Mouse (Mus musculus): ENCODE results near the gene Kdm4a.

The Kdm4a gene

GRCm38 (mm10) chr4:118179467-118180300, at the start of gene Kdm4a:
Gene Kdm4a (minus strand): TSS chr4:118180043.
- peak; percentile 91 for DNase-seq

- no peak for DNase-seq
These were observed 49.4 kb upstream of the Kdm4a start for GRCm38 (mm10) chr4:118229035-118229770.

GRCm38 (mm10) chr4:118227398-118227797, 47.6 kb upstream of the Kdm4a start:
- no peak for DNase-seq

- no peak for DNase-seq
These were observed 41.4 kb upstream of the Kdm4a start for GRCm38 (mm10) chr4:118221261-118221660.

GRCm38 (mm10) chr4:118220756-118221155, 40.9 kb upstream of the Kdm4a start:
- DNase-seq: no peak

- no peak for DNase-seq
These were observed 39.6 kb upstream of the Kdm4a start for GRCm38 (mm10) chr4:118219487-118219886.

- no peak for DNase-seq
These were observed 38.7 kb upstream of the Kdm4a start for GRCm38 (mm10) chr4:118218521-118218920.

- peak; percentile 42 for DNase-seq
These were observed 37.1 kb upstream of the Kdm4a start for GRCm38 (mm10) chr4:118216726-118217595.

- DNase-seq: no peak
These were observed 35.0 kb upstream of the Kdm4a start for GRCm38 (mm10) chr4:118214891-118215290.

GRCm38 (mm10) chr4:118206918-118207640, 27.2 kb upstream of the Kdm4a start:
- no peak for DNase-seq

- no peak for DNase-seq
These were observed 26.1 kb upstream of the Kdm4a start for GRCm38 (mm10) chr4:118205906-118206305.

GRCm38 (mm10) chr4:118199093-118199492, 19.2 kb upstream of the Kdm4a start:
- no peak for DNase-seq

- DNase-seq: no peak
These were observed 18.8 kb upstream of the Kdm4a start for GRCm38 (mm10) chr4:118198606-118199005.

GRCm38 (mm10) chr4:118196185-118196584, 16.3 kb upstream of the Kdm4a start:
- DNase-seq: no peak

- DNase-seq: no peak
These were observed 648 bp upstream of the Kdm4a start for GRCm38 (mm10) chr4:118180301-118181080.

GRCm38 (mm10) chr4:118178952-118179466, 834 bp downstream of the Kdm4a start:
- DNase-seq: no peak

GRCm38 (mm10) chr4:118172461-118172860, 7.4 kb downstream of the Kdm4a start:
- DNase-seq: no peak

- no peak for DNase-seq
These were observed 8.8 kb downstream of the Kdm4a start for GRCm38 (mm10) chr4:118171006-118171405.

- DNase-seq: no peak
These were observed 17.7 kb downstream of the Kdm4a start for GRCm38 (mm10) chr4:118162123-118162522.

GRCm38 (mm10) chr4:118157666-118158065, 22.2 kb downstream of the Kdm4a start:
- no peak for DNase-seq

GRCm38 (mm10) chr4:118156559-118156958, 23.3 kb downstream of the Kdm4a start:
- no peak for DNase-seq
